Mouse (Mus musculus) spleen, adult 2 months (tissue): ENCODE data around the gene Nckap5.

ENCODE experiments used
- CTCF ChIP-seq: fragments of 200-500 bp; IDR thresholded peaks from 2 replicates; pipeline ENCODE4 v1.5.1; 2011; ENCODE audit warnings: mild to moderate bottlenecking, inconsistent platforms; ENCODE audit not compliant: insufficient read depth, insufficient read length, insufficient replicate concordance; ENCODE audit errors: extremely low read depth
- POLR2A ChIP-seq: fragments of 200-500 bp; IDR thresholded peaks from 2 replicates; pipeline ENCODE4 v1.6.1; 2011; ENCODE audit warnings: low read depth, low read length, inconsistent platforms

GRCm38 (mm10) chr1:126744631-126745305, 85.8 kb downstream of the Nckap5 start:
- TF ChIP-seq CTCF, result no peak
- no peak for TF ChIP-seq POLR2A
